Mouse (Mus musculus) embryo, embryonic 10 days (tissue): ENCODE results near the gene Ulk3.
A peak's percentile ranks its signal among the peaks of the same experiment; 100 is the strongest.

ENCODE experiments used
- DNase-seq: peaks from one replicate; pipeline ENCODE4 v3.0.0-alpha.2; 2015; ENCODE audit warnings: low spot score

Gene Ulk3

DNA sequence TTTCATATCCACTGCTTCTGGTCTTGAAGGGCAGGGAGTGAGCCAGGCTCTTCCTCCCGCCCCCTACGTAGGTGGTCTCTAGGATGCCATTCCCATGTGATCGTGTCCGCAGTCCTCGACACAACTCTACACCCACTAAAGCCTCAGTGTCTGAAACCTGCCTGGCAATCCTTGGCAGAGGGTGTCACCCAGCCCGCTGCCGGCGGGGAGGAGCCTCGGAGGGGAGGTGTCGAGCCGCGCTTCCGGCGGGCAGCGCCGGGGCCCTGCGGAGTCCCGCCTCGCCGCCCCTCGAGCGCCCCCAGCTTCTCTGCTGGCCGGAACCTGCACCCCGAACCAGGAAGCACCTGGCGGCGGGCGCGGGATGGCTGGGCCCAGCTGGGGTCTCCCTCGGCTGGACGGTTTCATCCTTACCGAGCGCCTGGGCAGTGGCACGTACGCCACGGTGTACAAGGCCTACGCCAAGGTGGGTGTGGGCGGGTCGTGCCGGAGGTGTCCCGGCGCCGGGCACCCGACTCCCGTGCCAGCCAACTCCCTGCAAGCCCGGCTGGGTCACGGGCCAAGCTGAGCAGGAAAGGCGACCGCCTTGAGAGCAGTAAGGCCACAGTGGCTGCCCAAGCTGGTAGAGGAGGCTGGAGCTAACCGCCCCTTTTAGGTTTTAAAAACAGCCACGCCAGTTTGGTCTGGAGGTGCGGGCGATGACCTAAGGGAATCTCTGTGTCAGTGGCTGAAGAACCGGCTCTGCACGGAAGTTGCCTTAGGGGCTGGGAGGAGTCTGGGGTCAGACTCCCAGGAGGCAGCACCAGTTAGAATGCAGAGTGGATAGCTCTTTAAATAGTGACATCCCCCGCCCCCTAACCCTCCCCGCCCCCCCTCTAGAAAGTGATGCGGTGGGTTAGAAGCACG lies at the start of gene Ulk3:
TSS of gene Ulk3 (plus strand) at position 229 of the 903 bp plus-strand sequence.
- peak; percentile 82 for DNase-seq

DNA sequence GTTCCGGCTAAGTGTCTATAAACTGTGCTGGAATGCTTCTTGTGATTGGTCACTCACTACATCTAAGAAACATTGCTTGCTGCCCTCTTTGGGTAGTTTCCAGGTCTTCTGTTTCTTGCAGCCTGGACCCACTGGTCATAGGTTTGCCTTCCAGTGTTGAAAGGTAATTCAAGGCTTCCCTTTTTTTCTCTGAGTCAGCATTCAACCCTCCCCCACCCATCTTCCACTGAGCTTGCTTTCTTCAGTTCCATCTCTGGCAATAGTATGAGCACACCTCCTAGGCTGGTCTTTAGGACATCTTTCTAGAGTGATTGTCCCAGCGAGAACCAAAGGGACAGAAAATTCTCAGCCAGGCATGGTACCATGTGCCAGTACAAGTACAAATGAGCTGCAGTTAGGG lies 49.7 kb upstream of the Ulk3 start:
- DNase-seq = no peak

GRCm38 (mm10) chr9:57541312-57541711 lies 47.9 kb upstream of the Ulk3 start:
- peak; percentile 75 for DNase-seq

DNA sequence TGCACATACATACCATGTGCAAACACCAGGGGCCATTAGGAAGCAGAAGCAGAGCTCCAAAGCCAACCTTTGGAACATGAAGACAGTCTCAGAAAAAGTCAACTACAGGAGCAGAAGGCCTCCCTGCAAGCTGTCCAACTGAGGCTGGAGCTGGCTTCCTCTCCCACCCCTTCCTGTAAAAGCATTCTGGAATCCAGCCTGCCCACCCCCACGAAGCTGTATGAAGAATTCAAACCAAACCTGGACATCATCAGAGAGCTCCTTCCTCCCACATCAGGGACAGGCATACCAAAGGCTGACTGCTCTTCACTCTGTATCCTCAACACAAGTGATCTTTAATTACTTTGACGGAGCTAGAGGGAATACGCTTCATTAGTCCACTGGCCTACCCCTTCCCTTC lies 45.3 kb upstream of the Ulk3 start:
- DNase-seq = no peak

- no peak for DNase-seq
These were observed 42.0 kb upstream of the Ulk3 start for GRCm38 (mm10) chr9:57547287-57547686.

DNA sequence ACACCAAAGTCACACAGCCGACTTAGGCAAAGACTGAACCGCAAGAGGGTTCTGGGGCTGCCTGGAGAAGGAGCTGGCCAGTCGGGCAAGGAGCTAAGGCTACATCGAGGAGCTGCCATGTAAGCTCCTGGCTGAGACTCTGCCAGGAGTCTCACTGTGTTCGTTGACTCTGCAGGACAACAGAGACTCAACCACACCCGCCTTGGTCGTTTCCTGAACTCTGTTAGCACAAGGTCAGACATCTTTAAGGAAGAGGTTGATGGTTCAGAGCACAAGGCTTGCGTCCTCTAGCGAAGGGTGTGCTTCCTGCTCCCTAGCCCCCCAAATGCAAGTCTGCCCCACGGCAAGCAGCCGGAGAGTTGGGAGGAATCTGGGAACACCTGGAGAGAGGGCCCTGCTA lies 41.4 kb upstream of the Ulk3 start:
- DNase-seq = no peak

DNA sequence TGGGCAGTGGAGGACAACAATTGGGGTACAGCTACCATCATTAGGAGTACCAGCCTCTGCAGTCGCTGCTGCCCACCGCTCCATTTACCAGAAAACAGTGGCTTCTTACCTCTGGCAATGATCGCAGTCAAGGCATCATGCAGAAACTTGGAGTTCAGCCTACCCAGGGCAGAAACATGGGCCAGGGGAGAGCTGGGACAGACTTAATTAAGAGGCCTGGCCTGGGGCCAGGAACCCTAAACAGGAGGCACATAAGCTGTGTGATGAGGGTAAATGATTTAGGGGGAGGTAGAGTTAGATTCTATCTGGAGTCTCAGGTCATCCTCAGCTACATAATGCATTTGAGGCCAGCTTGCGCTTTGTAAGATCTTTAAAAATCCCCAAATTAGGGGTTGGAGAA lies 40.1 kb upstream of the Ulk3 start:
- DNase-seq = no peak

DNA sequence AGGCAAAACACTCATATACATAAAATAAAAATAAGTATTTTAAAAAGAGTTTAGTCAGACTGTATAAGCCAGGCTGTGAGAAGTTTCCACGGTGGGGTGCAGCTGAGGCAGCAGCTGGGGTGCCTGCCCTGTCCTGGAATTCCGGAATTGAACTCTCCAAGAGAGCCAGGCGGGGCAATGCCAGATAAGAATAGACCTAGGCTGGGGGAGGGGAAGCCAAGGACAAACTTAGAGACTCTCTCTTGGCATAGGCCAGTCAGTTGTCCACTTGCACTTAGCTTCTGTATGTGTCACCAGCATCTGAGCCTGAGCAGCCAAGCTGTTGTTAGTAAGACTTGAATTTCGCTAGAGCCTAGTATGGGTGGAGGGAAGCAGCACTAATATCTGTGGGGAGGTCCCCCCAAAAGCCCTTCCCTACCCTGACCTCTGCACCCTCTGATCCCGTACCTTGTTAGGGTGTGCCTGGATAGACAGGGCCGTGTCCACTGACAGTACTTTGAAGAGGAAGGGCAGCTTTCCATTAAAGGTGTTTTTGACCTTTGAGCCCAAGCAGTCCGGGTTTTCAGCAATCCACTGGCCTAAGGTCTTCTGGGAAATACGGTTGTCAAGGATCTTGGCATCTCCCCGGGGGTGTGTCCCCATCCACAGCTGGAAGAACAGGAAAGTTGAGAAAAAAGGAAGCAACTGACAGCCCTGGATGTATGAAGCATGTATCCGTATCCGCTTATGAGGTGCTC lies 39.0 kb upstream of the Ulk3 start:
- no peak for DNase-seq

- DNase-seq = peak; percentile 86
These were observed 36.9 kb upstream of the Ulk3 start, which contains the start of gene Mpi for GRCm38 (mm10) chr9:57552139-57552887. Mpi (minus strand) TSS chr9:57552763.

GRCm38 (mm10) chr9:57553119-57553518 lies 36.1 kb upstream of the Ulk3 start:
- DNase-seq = no peak

DNA sequence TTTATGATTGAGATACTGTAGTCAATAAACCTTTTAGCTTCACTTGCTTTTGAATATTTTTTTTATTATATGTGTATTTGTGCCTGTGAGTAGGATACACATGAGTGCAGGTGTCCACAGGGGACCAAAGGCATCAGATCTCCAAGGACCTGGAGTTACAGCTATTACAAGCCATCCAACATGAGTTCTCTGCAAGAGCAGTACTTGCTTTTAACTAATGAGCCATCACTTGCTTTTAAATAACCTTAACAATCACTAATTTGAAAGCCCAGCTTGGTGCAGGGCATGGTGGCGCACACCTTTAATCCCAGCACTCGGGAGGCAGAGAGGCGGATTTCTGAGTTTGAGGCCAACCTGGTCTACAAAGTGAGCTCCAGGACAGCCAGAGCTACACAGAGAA lies 34.5 kb upstream of the Ulk3 start:
- DNase-seq = no peak

GRCm38 (mm10) chr9:57557215-57557614 lies 32.0 kb upstream of the Ulk3 start:
- no peak for DNase-seq

GRCm38 (mm10) chr9:57558625-57559024 lies 30.6 kb upstream of the Ulk3 start:
- DNase-seq = no peak

DNA sequence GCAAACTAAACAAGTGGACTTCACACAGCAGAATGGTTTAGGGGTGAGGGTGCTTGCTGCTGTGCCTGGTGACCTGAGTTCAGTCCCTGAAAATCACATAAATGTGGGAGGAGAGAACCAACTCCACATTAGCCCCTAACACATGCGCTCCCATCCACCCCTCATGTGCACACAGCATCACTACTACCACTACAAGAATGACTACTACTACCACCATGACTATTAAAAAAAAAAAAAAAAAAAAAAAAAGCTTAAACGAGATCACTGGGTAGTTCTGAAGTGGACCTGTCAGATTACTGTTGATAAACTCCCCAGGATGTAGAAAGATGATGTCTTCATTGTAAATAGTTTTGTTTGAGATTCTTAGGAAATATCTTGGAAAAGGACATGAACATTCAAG lies 29.7 kb upstream of the Ulk3 start:
- DNase-seq = no peak

- no peak for DNase-seq
These were observed 29.0 kb upstream of the Ulk3 start for GRCm38 (mm10) chr9:57560263-57560662.

- peak; percentile 97 for DNase-seq
These were observed 28.2 kb upstream of the Ulk3 start, which contains the start of gene Scamp2 for GRCm38 (mm10) chr9:57560861-57561710. Scamp2 (plus strand) TSS chr9:57560943.

DNA sequence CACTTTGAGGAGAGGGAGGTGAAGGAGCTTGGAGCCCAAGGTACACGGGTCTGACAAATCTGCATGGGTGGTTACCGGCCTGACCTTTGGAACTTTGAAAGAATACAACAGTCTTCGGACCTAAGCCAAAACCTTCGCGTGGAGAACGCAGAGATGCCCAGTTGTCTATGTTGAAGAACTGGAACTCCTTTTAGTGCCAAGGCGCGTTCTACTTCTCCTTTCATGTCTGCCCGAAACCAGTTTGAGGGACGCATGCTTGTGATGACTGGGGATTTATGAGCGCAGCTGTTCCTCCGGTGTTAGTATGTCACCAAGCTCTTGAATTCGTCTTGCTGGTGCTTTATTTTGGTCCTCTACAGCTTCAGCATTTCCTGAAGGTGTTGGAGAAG lies 27.5 kb upstream of the Ulk3 start:
- no peak for DNase-seq

DNA sequence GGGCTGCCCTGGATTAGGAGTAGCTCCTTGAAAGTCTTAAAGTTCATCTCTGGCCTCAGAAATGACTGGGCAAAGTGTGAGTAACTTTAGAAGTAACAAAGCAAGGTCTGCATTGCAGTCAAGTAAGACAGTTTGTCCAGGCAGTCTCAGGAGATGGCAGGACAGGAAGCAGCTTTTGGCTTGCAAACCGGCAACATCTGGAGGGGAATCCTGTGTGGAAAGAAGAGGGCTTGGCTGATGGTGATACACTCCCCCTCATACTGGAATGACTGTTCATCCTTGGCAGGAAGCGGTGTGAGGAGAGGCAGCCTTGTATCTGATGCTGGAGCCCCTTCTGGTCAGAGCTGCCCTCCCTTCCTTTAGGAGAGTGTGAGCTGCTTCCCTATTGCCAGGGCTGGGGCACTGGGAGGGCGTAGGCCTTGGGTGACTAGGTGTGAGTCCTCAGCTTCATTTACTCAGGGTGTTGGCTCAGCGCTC lies 26.3 kb upstream of the Ulk3 start:
- no peak for DNase-seq

GRCm38 (mm10) chr9:57564609-57565008 lies 24.6 kb upstream of the Ulk3 start:
- DNase-seq = no peak

- DNase-seq = no peak
These were observed 23.5 kb upstream of the Ulk3 start for GRCm38 (mm10) chr9:57565741-57566221.

DNA sequence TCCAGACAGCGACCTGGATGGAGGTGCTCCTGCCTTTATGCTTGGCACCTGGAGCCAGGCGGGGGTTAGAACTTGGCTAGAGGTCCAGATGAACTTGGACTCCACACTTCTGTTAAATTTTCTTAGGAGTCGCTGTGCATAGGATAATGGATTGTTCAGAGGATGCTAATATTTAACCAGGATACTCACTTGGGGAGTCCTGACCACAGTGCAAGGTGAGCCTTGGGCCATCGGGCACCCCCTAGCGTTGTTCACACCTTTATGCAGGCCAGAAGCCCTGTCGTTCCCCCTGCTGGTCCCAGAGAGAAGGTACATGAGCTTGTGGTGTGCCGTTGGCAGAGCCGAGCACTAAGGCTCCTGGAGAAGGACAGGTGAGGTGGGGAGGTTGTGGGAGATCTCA lies 22.4 kb upstream of the Ulk3 start:
- DNase-seq = no peak
